Mouse (Mus musculus) stomach, embryonic 16.5 days (tissue): ENCODE data around the gene Atcay. TPM values are rescaled to one million over a fixed set of nuclear protein-coding genes. Genes with fewer than 3 reads are reported as not detected.
"Not testable (repeated sequence)": the region's sequence is repeated elsewhere in the genome, so short reads cannot be mapped to it uniquely, and the experiment has no call there.

Experiments
- ATAC-seq: fragments of 200-750 bp; cut with Nextera tagmentation; 2 replicates; pipeline ENCODE4 v1.8.0; 2017; ENCODE audit warnings: moderate number of reproducible peaks, moderate TSS enrichment; ENCODE audit not compliant: insufficient read depth, low FRiP score
- H3K27ac ChIP-seq: fragments of 300-500 bp; sonication (generic); 2 replicates; pipeline ENCODE4 v1.5.1; 2014; ENCODE audit warnings: low read length
- H3K27me3 ChIP-seq: fragments of 300-500 bp; sonication (generic); 2 replicates; pipeline ENCODE4 v1.6.1; 2014; ENCODE audit warnings: low read length, control low read depth, mixed read lengths; ENCODE audit not compliant: control insufficient read depth, insufficient read depth
- H3K36me3 ChIP-seq: fragments of 300-500 bp; sonication (generic); 2 replicates; pipeline ENCODE4 v1.6.1; 2014; ENCODE audit warnings: low read length; ENCODE audit not compliant: control insufficient read depth, insufficient read depth
- H3K4me1 ChIP-seq: fragments of 300-500 bp; sonication (generic); 2 replicates; pipeline ENCODE4 v1.6.1; 2014; ENCODE audit warnings: low read length, control low read depth, mixed read lengths; ENCODE audit not compliant: control insufficient read depth, insufficient read depth
- H3K4me2 ChIP-seq: fragments of 300-500 bp; sonication (generic); 2 replicates; pipeline ENCODE4 v1.6.1; 2014; ENCODE audit warnings: low read depth, low read length, mixed read lengths
- H3K4me3 ChIP-seq: fragments of 300-500 bp; sonication (generic); replicated peaks from 2 replicates; pipeline ENCODE4 v1.5.1; 2014; ENCODE audit warnings: mild to moderate bottlenecking, low read length
- H3K9ac ChIP-seq: fragments of 300-500 bp; sonication (generic); 2 replicates; pipeline ENCODE4 v1.6.1; 2014; ENCODE audit warnings: low read length
- H3K9me3 ChIP-seq: fragments of 300-500 bp; sonication (generic); replicated peaks from 2 replicates; pipeline ENCODE4 v1.6.1; 2016; ENCODE audit warnings: low read length, control low read depth; ENCODE audit not compliant: control insufficient read depth
- WGBS: fragments of 180-500 bp; shearing (Covaris S2); extraction: QIAGEN DNeasy Blood & Tissue Kit; methylation state at CpG from one replicate; pipeline ENCODE4 v1.1.7; 2014; 5-methylcytosine and 5-hydroxymethylcytosine counted together
- polyA plus RNA-seq: library from polyadenylated mRNA; unstranded; fragments of >200 nt; fragmentation: Nextera tagmentation; extraction: Ambion mirVana; gene quantifications from 2 replicates; pipeline ENCODE4 v1.2.1, GENCODE M21; 2015

Gene Atcay
- polyA plus RNA-seq, 1 experiment from 2014 or later = 1.5 TPM

GRCm38 (mm10) chr10:81190236-81190911 lies 40.3 kb downstream of the Atcay start:
- H3K4me2 ChIP-seq = no peak overlapping the region
- H3K27ac ChIP-seq = no peak overlapping the region; the same call in 1 of the 2 replicates
- H3K9ac ChIP-seq = no peak overlapping the region; the same call in 1 of the 2 replicates
- peaks cover 4% of the 10 kb centered on the region for H3K27me3 ChIP-seq
- no peak for ATAC-seq
- peaks cover 32% of the 10 kb centered on the region for H3K4me1 ChIP-seq
- H3K36me3 ChIP-seq = 0 out of 2 replicates have a peak, but pooled peaks cover 10% of the 10 kb centered on the region
- 70% methylated on average over 31 of the region's 31 CpGs for WGBS
- H3K9me3 ChIP-seq = no peaks in the 10 kb centered on the region
- H3K4me3 ChIP-seq = no peak overlapping the region

DNA sequence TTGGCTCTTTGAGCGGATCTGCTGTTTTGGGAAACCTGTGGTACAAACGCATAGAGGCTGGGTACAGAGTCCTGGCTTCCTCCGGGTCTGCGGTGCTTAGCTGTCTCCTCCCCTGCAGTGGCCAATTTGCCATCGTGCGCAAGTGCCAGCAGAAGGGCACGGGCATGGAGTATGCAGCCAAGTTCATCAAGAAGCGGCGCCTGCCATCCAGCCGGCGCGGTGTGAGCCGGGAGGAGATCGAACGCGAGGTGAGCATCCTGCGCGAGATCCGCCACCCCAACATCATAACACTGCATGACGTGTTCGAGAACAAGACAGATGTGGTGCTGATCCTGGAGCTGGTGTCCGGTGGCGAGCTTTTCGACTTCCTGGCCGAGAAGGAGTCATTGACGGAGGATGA lies 40.8 kb downstream of the Atcay start:
- no peaks in the 10 kb centered on the region for H3K9me3 ChIP-seq
- H3K27me3 ChIP-seq = no peaks in the 10 kb centered on the region; the same call in 1 of the 2 replicates
- no peak for ATAC-seq
- no peak overlapping the region for H3K9ac ChIP-seq
- no peak overlapping the region for H3K27ac ChIP-seq
- H3K4me1 ChIP-seq = peaks cover 36% of the 10 kb centered on the region
- H3K4me2 ChIP-seq = no peak overlapping the region
- H3K36me3 ChIP-seq = 0 out of 2 replicates have a peak, but pooled peaks cover 10% of the 10 kb centered on the region
- 75% methylated on average over 26 of the region's 26 CpGs for WGBS
- H3K4me3 ChIP-seq = no peak overlapping the region

- Histone ChIP-seq H3K4me3 (no peak overlapping the region), H3K9me3 (no peaks in the 10 kb centered on the region), H3K36me3 (0 out of 2 replicates have a peak, but pooled peaks cover 10% of the 10 kb centered on the region), H3K4me2 (no peak overlapping the region), H3K27ac (no peak overlapping the region), H3K27me3 (no peaks in the 10 kb centered on the region), H3K4me1 (peaks cover 32% of the 10 kb centered on the region), H3K9ac (no peak overlapping the region)
- ATAC-seq = no peak
- 94% methylated on average over 9 of the region's 9 CpGs for WGBS
These were observed 43.5 kb downstream of the Atcay start for GRCm38 (mm10) chr10:81187161-81187560.

GRCm38 (mm10) chr10:81184765-81185164 lies 45.9 kb downstream of the Atcay start:
- Histone ChIP-seq H3K36me3 (peaks cover 28% of the 10 kb centered on the region), H3K9ac (0 out of 2 replicates have a peak overlapping the region, but pooled peaks have one; percentile 84), H3K27me3 (no peaks in the 10 kb centered on the region), H3K27ac (peak overlapping the region; percentile 91), H3K9me3 (no peaks in the 10 kb centered on the region), H3K4me1 (peaks cover 24% of the 10 kb centered on the region), H3K4me3 (no peak overlapping the region), H3K4me2 (peak overlapping the region; percentile 85; the same call in 1 of the 2 replicates)
- ATAC-seq = peak; percentile 23; the same call in 1 of the 2 replicates
- WGBS = 10% methylated on average over 4 of the region's 4 CpGs

- Histone ChIP-seq H3K4me2 (peak within 1 kb of the TSS; percentile 85), H3K36me3 (peaks cover 37% of the 10 kb centered on the region), H3K27ac (peak within 1 kb of the TSS; percentile 93), H3K27me3 (no peaks in the 10 kb centered on the region), H3K4me3 (peak within 1 kb of the TSS; percentile 82), H3K9ac (peak within 1 kb of the TSS; percentile 84), H3K4me1 (peaks cover 27% of the 10 kb centered on the region), H3K9me3 (no peaks in the 10 kb centered on the region)
- no peak for ATAC-seq
- 86% methylated on average over 5 of the region's 5 CpGs for WGBS
These were observed 46.8 kb downstream of the Atcay start, which contains the start of gene 4930442H23Rik for GRCm38 (mm10) chr10:81183805-81184204. Gene 4930442H23Rik, minus strand, starts transcription at chr10:81183849.

- peaks cover 41% of the 10 kb centered on the region for H3K36me3 ChIP-seq
- peak; percentile 94 for ATAC-seq
These were observed 48.0 kb downstream of the Atcay start, which contains the start of gene Dapk3 for GRCm38 (mm10) chr10:81182336-81183333. Gene Dapk3, plus strand, starts transcription at chr10:81183005.

DNA sequence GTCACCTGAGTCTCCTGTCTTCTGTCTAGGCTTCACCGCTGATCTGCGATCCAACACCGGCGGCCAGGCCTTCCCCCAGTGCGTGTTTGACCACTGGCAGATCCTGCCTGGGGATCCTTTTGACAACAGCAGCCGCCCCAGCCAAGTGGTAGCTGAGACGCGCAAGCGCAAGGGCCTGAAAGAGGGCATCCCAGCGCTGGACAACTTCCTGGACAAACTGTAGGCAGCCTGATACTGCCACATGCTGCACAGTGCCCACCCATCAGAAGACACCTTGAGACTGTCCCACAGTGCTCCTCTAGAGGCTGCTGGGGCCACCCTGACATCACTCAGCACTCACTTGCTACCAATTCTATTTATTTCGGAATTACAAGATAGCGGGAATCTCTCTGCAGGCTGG lies 48.8 kb downstream of the Atcay start:
- not testable (repeated sequence) for H3K4me3 ChIP-seq, H3K9ac ChIP-seq, H3K4me2 ChIP-seq, H3K27me3 ChIP-seq, ATAC-seq, H3K9me3 ChIP-seq, H3K27ac ChIP-seq
- peaks cover 41% of the 10 kb centered on the region for H3K36me3 ChIP-seq
- WGBS = 74% methylated on average over 12 of the region's 12 CpGs
- peaks cover 40% of the 10 kb centered on the region for H3K4me1 ChIP-seq

More at GRCm38 (mm10) chr10:81182336-81183333, 48.0 kb downstream of the Atcay start, which contains the start of gene Dapk3:
- 4% methylated on average over 53 of the region's 53 CpGs for WGBS
- peaks cover 38% of the 10 kb centered on the region for H3K4me1 ChIP-seq
- peak within 1 kb of the TSS; percentile 85 for H3K4me2 ChIP-seq
- H3K27me3 ChIP-seq = no peaks in the 10 kb centered on the region
- peak within 1 kb of the TSS; percentile 84 for H3K9ac ChIP-seq
- H3K9me3 ChIP-seq = no peaks in the 10 kb centered on the region
- peak within 1 kb of the TSS; percentile 93 for H3K27ac ChIP-seq
- H3K4me3 ChIP-seq = peak within 1 kb of the TSS; percentile 82

- no peak overlapping the region for H3K9ac ChIP-seq
- H3K27ac ChIP-seq = no peak overlapping the region
- peaks cover 41% of the 10 kb centered on the region for H3K4me1 ChIP-seq
- peaks cover 41% of the 10 kb centered on the region for H3K36me3 ChIP-seq
- ATAC-seq = no peak
- no peak overlapping the region for H3K4me3 ChIP-seq
- H3K27me3 ChIP-seq = no peaks in the 10 kb centered on the region
- H3K4me2 ChIP-seq = no peak overlapping the region
- H3K9me3 ChIP-seq = no peaks in the 10 kb centered on the region
- 91% methylated on average over 13 of the region's 13 CpGs for WGBS
These were observed 49.7 kb downstream of the Atcay start for GRCm38 (mm10) chr10:81180946-81181345.
